Mouse (Mus musculus): ENCODE results near the gene Rras2. TPM values are rescaled to one million over a fixed set of nuclear protein-coding genes. Genes with fewer than 3 reads are reported as not detected.
A peak's percentile ranks its signal among the peaks of the same experiment; 100 is the strongest.

The Rras2 gene
- polyA plus RNA-seq, 1 experiment from 2014 or later: 47.1 TPM

- no peak for TF ChIP-seq CTCF (IDR thresholded peaks at IDR 0.05; ENCODE audit: low read depth)
- no peaks in the 10 kb centered on the region for H3K27me3 ChIP-seq (ENCODE audit: insufficient read depth, low read length)
- H3K27ac ChIP-seq (ENCODE audit: low read depth): no peak overlapping the region
- H3K9ac ChIP-seq: no peak overlapping the region
- no peaks in the 10 kb centered on the region for H3K36me3 ChIP-seq (ENCODE audit: insufficient read depth)
- H3K9me3 ChIP-seq (ENCODE audit: low read depth, low read length): no peaks in the 10 kb centered on the region
- H3K4me1 ChIP-seq (ENCODE audit: insufficient read depth): peaks cover 16% of the 10 kb centered on the region; the same call in 1 of the 2 replicates
- no peak for ATAC-seq (ENCODE audit: insufficient read depth)
- DNase-seq: no peak
- WGBS: 79% methylated on average over 2 of the region's 2 CpGs
- no peak overlapping the region for H3K4me2 ChIP-seq
- H3K4me3 ChIP-seq (ENCODE audit: low read depth, low read length): no peak overlapping the region
These were observed 43.0 kb downstream of the Rras2 start for GRCm38 (mm10) chr7:114074595-114074994.

- no peaks in the 10 kb centered on the region for H3K36me3 ChIP-seq (ENCODE audit: insufficient read depth)
- no peak overlapping the region for H3K4me2 ChIP-seq
- ATAC-seq (ENCODE audit: insufficient read depth) (no peak), DNase-seq (no peak)
- no peaks in the 10 kb centered on the region for H3K9me3 ChIP-seq (ENCODE audit: low read depth, low read length)
- H3K27ac ChIP-seq (ENCODE audit: low read depth): no peak overlapping the region
- no peak for TF ChIP-seq CTCF (IDR thresholded peaks at IDR 0.05; ENCODE audit: low read depth)
- H3K4me1 ChIP-seq (ENCODE audit: insufficient read depth): peaks cover 16% of the 10 kb centered on the region; the same call in 1 of the 2 replicates
- no peak overlapping the region for H3K4me3 ChIP-seq (ENCODE audit: low read depth, low read length)
- no peak overlapping the region for H3K9ac ChIP-seq
- WGBS: 69% methylated on average over 7 of the region's 7 CpGs
- no peaks in the 10 kb centered on the region for H3K27me3 ChIP-seq (ENCODE audit: insufficient read depth, low read length)
These were observed 43.4 kb downstream of the Rras2 start for GRCm38 (mm10) chr7:114074133-114074532.

GRCm38 (mm10) chr7:114071851-114072616 lies 45.5 kb downstream of the Rras2 start:
- 8% methylated on average over 13 of the region's 13 CpGs for WGBS
- Histone ChIP-seq H3K27ac (ENCODE audit: low read depth) (peak overlapping the region; percentile 21; the same call in 1 of the 2 replicates), H3K9me3 (ENCODE audit: low read depth, low read length) (no peaks in the 10 kb centered on the region), H3K4me1 (ENCODE audit: insufficient read depth) (peaks cover 16% of the 10 kb centered on the region; the same call in 1 of the 2 replicates), H3K9ac (no peak overlapping the region), H3K36me3 (ENCODE audit: insufficient read depth) (no peaks in the 10 kb centered on the region), H3K4me3 (ENCODE audit: low read depth, low read length) (no peak overlapping the region), H3K4me2 (peak overlapping the region; percentile 34; the same call in 1 of the 2 replicates), H3K27me3 (ENCODE audit: insufficient read depth, low read length) (no peaks in the 10 kb centered on the region)
- no peak for TF ChIP-seq CTCF (IDR thresholded peaks at IDR 0.05; ENCODE audit: low read depth)
- DNase-seq: peak; percentile 52
- peak; percentile 60 for ATAC-seq (ENCODE audit: insufficient read depth)

- ATAC-seq (ENCODE audit: insufficient read depth): no peak
- H3K4me3 ChIP-seq (ENCODE audit: low read depth, low read length): no peak overlapping the region
- H3K27me3 ChIP-seq (ENCODE audit: insufficient read depth, low read length): no peaks in the 10 kb centered on the region
- H3K4me2 ChIP-seq: no peak overlapping the region
- peaks cover 17% of the 10 kb centered on the region; the same call in 1 of the 2 replicates for H3K4me1 ChIP-seq (ENCODE audit: insufficient read depth)
- H3K36me3 ChIP-seq (ENCODE audit: insufficient read depth): no peaks in the 10 kb centered on the region
- no peak overlapping the region for H3K27ac ChIP-seq (ENCODE audit: low read depth)
- no peak for TF ChIP-seq CTCF (IDR thresholded peaks at IDR 0.05; ENCODE audit: low read depth)
- DNase-seq: no peak
- 65% methylated on average over 5 of the region's 5 CpGs for WGBS
- H3K9ac ChIP-seq: no peak overlapping the region
- no peaks in the 10 kb centered on the region for H3K9me3 ChIP-seq (ENCODE audit: low read depth, low read length)
These were observed 46.2 kb downstream of the Rras2 start for GRCm38 (mm10) chr7:114071395-114071794.

- no peak overlapping the region for H3K4me3 ChIP-seq (ENCODE audit: low read depth, low read length)
- TF ChIP-seq CTCF (IDR thresholded peaks at IDR 0.05; ENCODE audit: low read depth): no peak
- H3K9ac ChIP-seq: no peak overlapping the region
- no peaks in the 10 kb centered on the region for H3K9me3 ChIP-seq (ENCODE audit: low read depth, low read length)
- ATAC-seq (ENCODE audit: insufficient read depth) (no peak), DNase-seq (no peak)
- no peak overlapping the region for H3K4me2 ChIP-seq
- peaks cover 25% of the 10 kb centered on the region; the same call in 1 of the 2 replicates for H3K4me1 ChIP-seq (ENCODE audit: insufficient read depth)
- 74% methylated on average over 3 of the region's 3 CpGs for WGBS
- H3K36me3 ChIP-seq (ENCODE audit: insufficient read depth): no peaks in the 10 kb centered on the region
- H3K27me3 ChIP-seq (ENCODE audit: insufficient read depth, low read length): no peaks in the 10 kb centered on the region
- H3K27ac ChIP-seq (ENCODE audit: low read depth): no peak overlapping the region
These were observed 47.1 kb downstream of the Rras2 start for GRCm38 (mm10) chr7:114070458-114070840.

- DNase-seq: no peak
These were observed 47.7 kb downstream of the Rras2 start for GRCm38 (mm10) chr7:114069726-114070457.

GRCm38 (mm10) chr7:114068956-114069533 lies 48.5 kb downstream of the Rras2 start:
- no peak overlapping the region for H3K4me2 ChIP-seq
- peaks cover 28% of the 10 kb centered on the region for H3K4me1 ChIP-seq (ENCODE audit: insufficient read depth)
- H3K27ac ChIP-seq (ENCODE audit: low read depth): no peak overlapping the region
- WGBS: 78% methylated on average over 11 of the region's 11 CpGs
- H3K36me3 ChIP-seq (ENCODE audit: insufficient read depth): no peaks in the 10 kb centered on the region
- H3K4me3 ChIP-seq (ENCODE audit: low read depth, low read length): no peak overlapping the region
- no peak for DNase-seq
- H3K9ac ChIP-seq: no peak overlapping the region
- no peak for TF ChIP-seq CTCF (IDR thresholded peaks at IDR 0.05; ENCODE audit: low read depth)
- no peaks in the 10 kb centered on the region for H3K27me3 ChIP-seq (ENCODE audit: insufficient read depth, low read length)
- no peaks in the 10 kb centered on the region for H3K9me3 ChIP-seq (ENCODE audit: low read depth, low read length)
- no peak for ATAC-seq (ENCODE audit: insufficient read depth)

More at GRCm38 (mm10) chr7:114069726-114070457, 47.7 kb downstream of the Rras2 start:
- Histone ChIP-seq H3K27me3 (ENCODE audit: insufficient read depth, low read length) (no peaks in the 10 kb centered on the region), H3K27ac (ENCODE audit: low read depth) (no peak overlapping the region), H3K4me3 (ENCODE audit: low read depth, low read length) (no peak overlapping the region), H3K9me3 (ENCODE audit: low read depth, low read length) (no peaks in the 10 kb centered on the region), H3K36me3 (ENCODE audit: insufficient read depth) (no peaks in the 10 kb centered on the region), H3K4me2 (no peak overlapping the region), H3K4me1 (ENCODE audit: insufficient read depth) (peaks cover 28% of the 10 kb centered on the region), H3K9ac (no peak overlapping the region)
- ATAC-seq (ENCODE audit: insufficient read depth): no peak
- TF ChIP-seq CTCF (IDR thresholded peaks at IDR 0.05; ENCODE audit: low read depth): no peak
- WGBS: 74% methylated on average over 11 of the region's 11 CpGs
